Mouse (Mus musculus) stomach, postnatal 0 days (tissue): ENCODE measurements around the gene Tspo.

Experiments used
- CTCF ChIP-seq: IDR thresholded peaks from 2 replicates; pipeline ENCODE4 v1.5.1; 2016; ENCODE audit warnings: antibody characterized with exemption, low read depth, mild to moderate bottlenecking, moderate library complexity
- EP300 ChIP-seq: optimal IDR thresholded peaks from 2 replicates; pipeline ENCODE3; 2016; ENCODE audit warnings: antibody characterized with exemption

- TF ChIP-seq EP300 (no peak), CTCF (no peak)
These were observed 21.4 kb downstream of the Tspo start for GRCm38 (mm10) chr15:83584741-83585220.
